9 mouse cellular contexts compared by ENCODE assay signal in genomic region chr2:180952731-180953171, GRCm38 (mm10). TPM values are rescaled to one million over a fixed set of nuclear protein-coding genes. Genes with fewer than 3 reads are reported as not detected.
A peak's percentile ranks its signal among the peaks of the same experiment; 100 is the strongest.
DNase-seq lines count a peak whose midpoint lies in the region; ATAC-seq and TF ChIP-seq lines count a peak whose summit lies in the region.
"Had no signal": no experiment of that assay in that cellular context is flagged by ENCODE, and none has a peak within 500 bp of the region (broad histone marks: within the 10 kb centered on the region; RNA-seq: fewer than 3 reads in every experiment).

No protein-coding gene starts in this region.

- peaks cover 38% of the 10 kb centered on the region for H3K27me3 ChIP-seq in heart, embryonic 16.5 days (ENCODE audit: control insufficient read depth, insufficient read depth, low read length)
- 0 out of 2 replicates have a peak, but pooled peaks cover 2% of the 10 kb centered on the region for H3K27me3 ChIP-seq in heart, adult 2 months (ENCODE audit: control insufficient read depth, insufficient read depth, low read length)
- H3K27me3 ChIP-seq in forebrain, embryonic 15.5 days, result no peaks in the 10 kb centered on the region
- peaks cover 57% of the 10 kb centered on the region for H3K27me3 ChIP-seq in limb, embryonic 12.5 days

- H3K9me3 ChIP-seq in heart, embryonic 16.5 days (replicated peaks; ENCODE audit: control insufficient read depth, low read length), result no peaks in the 10 kb centered on the region
- H3K9me3 ChIP-seq in forebrain, embryonic 15.5 days, result no peaks in the 10 kb centered on the region
- no peaks in the 10 kb centered on the region for H3K9me3 ChIP-seq in limb, embryonic 12.5 days
- H3K9me3 ChIP-seq: G1E had no signal

- intact Hi-C loops in heart, adult 2 months (cut with DNase I), result no loop called here

- 26% methylated on average over 9 of the region's 9 CpGs for WGBS in heart, embryonic 16.5 days
- WGBS in heart, adult 2 months, result 37% methylated on average over 9 of the region's 9 CpGs
- WGBS in forebrain, embryonic 15.5 days, result 3% methylated on average over 9 of the region's 9 CpGs
- WGBS in limb, embryonic 12.5 days, result 17% methylated on average over 9 of the region's 9 CpGs

- TF ChIP-seq POLR2A in heart, adult 2 months (IDR thresholded peaks at IDR 0.05; ENCODE audit: insufficient read depth, low read depth, low read length), result no peak

- H3K4me2 ChIP-seq in heart, embryonic 16.5 days (ENCODE audit: low read depth, low read length), result peak overlapping the region; percentile 69
- peak overlapping the region; percentile 84 for H3K4me2 ChIP-seq in forebrain, embryonic 15.5 days (replicated peaks)
- H3K4me2 ChIP-seq in limb, embryonic 12.5 days, result peak overlapping the region; percentile 19; the same call in 1 of the 2 replicates

- no peak for DNase-seq in heart, adult 2 months
- DNase-seq in ZHBTc4 (ENCODE audit: low read depth, low spot score), result peak; percentile 71
- no peak for DNase-seq in thymus, postnatal 4 days
- DNase-seq in spleen, adult 12 weeks (ENCODE audit: low spot score), result no peak
- no peak for DNase-seq in spleen, adult 18-20 months

- H3K79me2 ChIP-seq in heart, adult 2 months (replicated peaks; ENCODE audit: control insufficient read depth, insufficient read depth, low read length), result no peaks in the 10 kb centered on the region

- peaks cover 4% of the 10 kb centered on the region; the same call in 1 of the 2 replicates for H3K4me1 ChIP-seq in heart, embryonic 16.5 days (ENCODE audit: control insufficient read depth, insufficient read depth, low read length)
- no peaks in the 10 kb centered on the region; the same call in 1 of the 2 replicates for H3K4me1 ChIP-seq in heart, adult 2 months (ENCODE audit: control insufficient read depth, insufficient read depth, low read length)
- peaks cover 31% of the 10 kb centered on the region for H3K4me1 ChIP-seq in forebrain, embryonic 15.5 days
- peaks cover 18% of the 10 kb centered on the region for H3K4me1 ChIP-seq in limb, embryonic 12.5 days (replicated peaks)

- no peak for ATAC-seq in heart, embryonic 16.5 days (replicated peaks; ENCODE audit: extremely low read depth, insufficient read depth, low FRiP score)
- peak; percentile 72 for ATAC-seq in forebrain, embryonic 15.5 days (replicated peaks)
- ATAC-seq in limb, embryonic 12.5 days (ENCODE audit: insufficient number of reproducible peaks, insufficient read depth, low FRiP score, low TSS enrichment, low read depth), result no peak

- H3K9ac ChIP-seq in heart, embryonic 16.5 days (ENCODE audit: low read length), result peak overlapping the region; percentile 59
- no peak overlapping the region for H3K9ac ChIP-seq in heart, adult 2 months (ENCODE audit: low read depth, low read length)
- H3K9ac ChIP-seq in forebrain, embryonic 15.5 days (replicated peaks), result 0 out of 2 replicates have a peak overlapping the region, but pooled peaks have one; percentile 24
- H3K9ac ChIP-seq in limb, embryonic 12.5 days (replicated peaks), result no peak overlapping the region

- no peak for TF ChIP-seq CTCF in heart, adult 2 months (IDR thresholded peaks at IDR 0.05)

- TF ChIP-seq EP300 in heart, adult 2 months (IDR thresholded peaks at IDR 0.05; ENCODE audit: insufficient read depth, low read depth, low read length), result no peak

- H3K36me3 ChIP-seq in heart, embryonic 16.5 days (ENCODE audit: control insufficient read depth, insufficient read depth), result no peaks in the 10 kb centered on the region
- no peaks in the 10 kb centered on the region for H3K36me3 ChIP-seq in heart, adult 2 months (ENCODE audit: control insufficient read depth, insufficient read depth, low read length)
- H3K36me3 ChIP-seq in forebrain, embryonic 15.5 days, result no peaks in the 10 kb centered on the region
- H3K36me3 ChIP-seq in limb, embryonic 12.5 days, result no peaks in the 10 kb centered on the region
- H3K36me3 ChIP-seq: G1E had no signal

- peak overlapping the region; percentile 11 for H3K27ac ChIP-seq in heart, embryonic 16.5 days (ENCODE audit: low read length)
- no peak overlapping the region for H3K27ac ChIP-seq in heart, adult 2 months
- peak overlapping the region; percentile 87 for H3K27ac ChIP-seq in forebrain, embryonic 15.5 days (replicated peaks)
- no peak overlapping the region for H3K27ac ChIP-seq in limb, embryonic 12.5 days

- H3K4me3 ChIP-seq in heart, embryonic 16.5 days (ENCODE audit: low read length), result peak overlapping the region; percentile 55
- no peak overlapping the region for H3K4me3 ChIP-seq in heart, adult 2 months
- peak overlapping the region; percentile 64 for H3K4me3 ChIP-seq in forebrain, embryonic 15.5 days
- H3K4me3 ChIP-seq in limb, embryonic 12.5 days (replicated peaks), result no peak overlapping the region

RNA-seq across cellular contexts. Expression of gene Nkain4, which starts 1.7 kb away (rescaled TPM):
- 41.0 TPM in 2 replicates for polyA plus RNA-seq in heart, embryonic 16.5 days (2015; fragmentation: Nextera tagmentation; extraction: Ambion mirVana)
- 1 to 10 TPM; 7.0 to 7.3 TPM for total RNA-seq in heart, adult 2 months (2021)
- polyA plus RNA-seq in heart, adult 2 months (2012; rRNA removed), result 18.0 and 29.4 TPM in 2 replicates
- 50.8 and 64.3 TPM in 2 replicates for polyA plus RNA-seq in forebrain, embryonic 15.5 days (2015; fragmentation: Nextera tagmentation; extraction: Ambion mirVana)
- polyA plus RNA-seq in limb, embryonic 12.5 days (2016; fragmentation: Nextera tagmentation; extraction: Ambion mirVana), result 6.0 and 11.2 TPM in 2 replicates
- total RNA-seq: G1E had no signal
- polyA plus RNA-seq: G1E had no signal

RNA-seq across cellular contexts. Expression of gene Arfgap1, which starts 14.3 kb away (rescaled TPM):
- polyA plus RNA-seq in heart, embryonic 16.5 days (2015; fragmentation: Nextera tagmentation; extraction: Ambion mirVana), result 76.1 and 86.1 TPM in 2 replicates
- total RNA-seq in heart, adult 2 months (2021), result 10 to 100 TPM; 28.8 to 32.2 TPM
- 31.9 and 41.4 TPM in 2 replicates for polyA plus RNA-seq in heart, adult 2 months (2012; rRNA removed)
- 103 and 106 TPM in 2 replicates for polyA plus RNA-seq in forebrain, embryonic 15.5 days (2015; fragmentation: Nextera tagmentation; extraction: Ambion mirVana)
- 109 and 113 TPM in 2 replicates for polyA plus RNA-seq in limb, embryonic 12.5 days (2016; fragmentation: Nextera tagmentation; extraction: Ambion mirVana)

RNA-seq across cellular contexts. Expression of gene Birc7, which starts 23.9 kb away (rescaled TPM):
- polyA plus RNA-seq in heart, embryonic 16.5 days (2015; fragmentation: Nextera tagmentation; extraction: Ambion mirVana), result 0.09 and 0.27 TPM in 2 replicates
- not detected for total RNA-seq in heart, adult 2 months (2021)
- polyA plus RNA-seq in heart, adult 2 months (2012; rRNA removed), result not detected in 2 replicates
- polyA plus RNA-seq in forebrain, embryonic 15.5 days (2015; fragmentation: Nextera tagmentation; extraction: Ambion mirVana), result 0.11 and 0.14 TPM in 2 replicates
- not detected in 2 replicates for polyA plus RNA-seq in limb, embryonic 12.5 days (2016; fragmentation: Nextera tagmentation; extraction: Ambion mirVana)
- total RNA-seq: G1E had no signal
- polyA plus RNA-seq: G1E had no signal

RNA-seq across cellular contexts. Expression of gene Ythdf1, which starts 32.0 kb away (rescaled TPM):
- polyA plus RNA-seq in heart, embryonic 16.5 days (2015; fragmentation: Nextera tagmentation; extraction: Ambion mirVana), result 17.5 and 33.9 TPM in 2 replicates
- total RNA-seq in heart, adult 2 months (2021), result 10 to 100 TPM; 31.7 to 36.4 TPM
- polyA plus RNA-seq in heart, adult 2 months (2012; rRNA removed), result 30.8 and 51.1 TPM in 2 replicates
- 50.2 and 52.8 TPM in 2 replicates for polyA plus RNA-seq in forebrain, embryonic 15.5 days (2015; fragmentation: Nextera tagmentation; extraction: Ambion mirVana)
- polyA plus RNA-seq in limb, embryonic 12.5 days (2016; fragmentation: Nextera tagmentation; extraction: Ambion mirVana), result 77.1 and 78.5 TPM in 2 replicates

RNA-seq across cellular contexts. Expression of gene Col20a1, which starts 33.6 kb away (rescaled TPM):
- polyA plus RNA-seq in heart, embryonic 16.5 days (2015; fragmentation: Nextera tagmentation; extraction: Ambion mirVana), result 0.07 and 0.30 TPM in 2 replicates
- under 1 TPM; 0.23 to 0.44 TPM for total RNA-seq in heart, adult 2 months (2021)
- 1.2 and 2.0 TPM in 2 replicates for polyA plus RNA-seq in heart, adult 2 months (2012; rRNA removed)
- 0.08 and 0.29 TPM in 2 replicates for polyA plus RNA-seq in forebrain, embryonic 15.5 days (2015; fragmentation: Nextera tagmentation; extraction: Ambion mirVana)
- polyA plus RNA-seq in limb, embryonic 12.5 days (2016; fragmentation: Nextera tagmentation; extraction: Ambion mirVana), result 0.64 and 0.68 TPM in 2 replicates

Comparison
In these comparisons a context has a peak if more than half of its experiments do, and no peak if none do; other contexts are left out.
1. H3K27ac ChIP-seq: peak in heart, embryonic 16.5 days (single experiment) and forebrain, embryonic 15.5 days (single experiment); none in heart, adult 2 months (single experiment) and limb, embryonic 12.5 days (single experiment).
2. H3K4me3 ChIP-seq: peak in heart, embryonic 16.5 days (single experiment) and forebrain, embryonic 15.5 days (single experiment); none in heart, adult 2 months (single experiment) and limb, embryonic 12.5 days (single experiment).
3. H3K9ac ChIP-seq: peak in heart, embryonic 16.5 days (single experiment) and forebrain, embryonic 15.5 days (single experiment); none in heart, adult 2 months (single experiment) and limb, embryonic 12.5 days (single experiment).
4. H3K4me2 ChIP-seq: peak in every context shown above with its lines; median percentile 84 in forebrain, embryonic 15.5 days; 69 in heart, embryonic 16.5 days; 19 in limb, embryonic 12.5 days.